8 mouse cellular contexts compared by ENCODE assay signal in the genomic region with DNA sequence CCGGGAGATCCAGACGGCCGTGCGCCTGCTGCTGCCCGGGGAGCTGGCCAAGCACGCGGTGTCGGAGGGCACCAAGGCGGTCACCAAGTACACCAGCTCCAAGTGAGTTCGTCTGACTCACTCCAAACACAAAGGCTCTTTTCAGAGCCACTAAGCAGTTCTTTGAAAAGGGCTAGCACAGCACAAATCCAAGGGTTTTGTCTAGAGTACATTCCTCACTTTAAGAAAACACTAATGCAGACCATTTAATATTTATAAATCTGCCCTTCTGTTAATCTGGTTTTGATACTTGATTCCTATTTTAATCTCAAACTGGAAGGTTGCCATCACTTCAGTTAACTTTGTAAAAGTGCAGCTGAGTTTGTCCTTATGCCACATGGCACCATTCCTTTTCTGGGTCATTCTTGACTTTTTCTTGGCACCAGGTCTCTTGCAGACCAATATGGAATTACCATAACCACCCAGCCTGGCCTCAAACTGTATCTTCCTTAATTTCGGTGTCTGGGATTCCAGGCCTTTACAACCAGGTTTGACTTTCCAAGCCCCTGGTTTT. TPM values are rescaled to one million over a fixed set of nuclear protein-coding genes. Genes with fewer than 3 reads are reported as not detected.
A peak's percentile ranks its signal among the peaks of the same experiment; 100 is the strongest.
DNase-seq lines count a peak whose midpoint lies in the region; ATAC-seq and TF ChIP-seq lines count a peak whose summit lies in the region.

No protein-coding gene starts in this region.

- peak; percentile 57 for DNase-seq in lung, postnatal 0 days (ENCODE audit: low spot score)
- DNase-seq in lung, adult 18-20 months, result no peak
- peak; percentile 76 for DNase-seq in embryo, embryonic 10.5 days (ENCODE audit: low spot score)
- peak; percentile 69 for DNase-seq in hindlimb bud, embryonic 11.5 days (ENCODE audit: extremely low spot score, low read depth, low spot score)
- DNase-seq in spleen, postnatal 14 days (ENCODE audit: low spot score in 2 of 2), result no peak
- no peak for DNase-seq in frontal cortex, postnatal 25 days (ENCODE audit: low spot score in 2 of 2)

- H3ac ChIP-seq in myocyte (ENCODE audit: control insufficient read depth, insufficient read length), result no peak overlapping the region

- H3K27me3 ChIP-seq in lung, postnatal 0 days (replicated peaks; ENCODE audit: insufficient read depth, low read length), result no peaks in the 10 kb centered on the region
- H3K27me3 ChIP-seq in myocyte (ENCODE audit: control insufficient read depth, insufficient read depth, insufficient read length), result no peaks in the 10 kb centered on the region

- TF ChIP-seq CTCF in lung, postnatal 0 days (IDR thresholded peaks at IDR 0.05), result no peak

- no peak for TF ChIP-seq EP300 in lung, postnatal 0 days (IDR thresholded peaks at IDR 0.05)

- H3K9ac ChIP-seq in lung, postnatal 0 days (replicated peaks; ENCODE audit: low read depth), result no peak overlapping the region

- H3K4me2 ChIP-seq in lung, postnatal 0 days (replicated peaks; ENCODE audit: low read depth, low read length), result peak overlapping the region; percentile 58
- H3K4me2 ChIP-seq in myocyte (ENCODE audit: low read depth), result peak overlapping the region; percentile 72

- H3K4me1 ChIP-seq in lung, postnatal 0 days (ENCODE audit: insufficient read depth, low read depth, low read length), result peaks cover 5% of the 10 kb centered on the region; the same call in 1 of the 2 replicates

- 4% methylated on average over 7 of the region's 11 CpGs for WGBS in lung, postnatal 0 days

- ATAC-seq in lung, postnatal 0 days, result peak; percentile 36
- no peak for ATAC-seq in activated CD4-positive, CD25-positive, alpha-beta regulatory T cell, adult 4 months

- no peaks in the 10 kb centered on the region for H3K36me3 ChIP-seq in lung, postnatal 0 days (ENCODE audit: insufficient read depth, low read length)
- H3K36me3 ChIP-seq in myocyte (ENCODE audit: control insufficient read depth, insufficient read depth), result no peaks in the 10 kb centered on the region

- H3K79me2 ChIP-seq in myocyte (ENCODE audit: control insufficient read depth, insufficient read depth), result no peaks in the 10 kb centered on the region

- no peak overlapping the region for H3K27ac ChIP-seq in lung, postnatal 0 days (ENCODE audit: low read length)

- H3K9me3 ChIP-seq in lung, postnatal 0 days (ENCODE audit: low read length), result no peaks in the 10 kb centered on the region

- peak; percentile 1 for TF ChIP-seq POLR2A in myocyte (IDR thresholded peaks at IDR 0.05; ENCODE audit: insufficient read length, low read depth)

- peak overlapping the region; percentile 29; the same call in 1 of the 2 replicates for H3K4me3 ChIP-seq in lung, postnatal 0 days (ENCODE audit: low read depth, low read length)
- H3K4me3 ChIP-seq in myocyte, result peak overlapping the region; percentile 12

TF ChIP-seq in myocyte, 11 proteins besides CTCF, POLR2A, EP300 and RAD21:
- TF ChIP-seq TCF3 (IDR thresholded peaks at IDR 0.05; ENCODE audit: insufficient read length, low read depth) (no peak), POLR2AphosphoS2 (IDR thresholded peaks at IDR 0.05; ENCODE audit: insufficient read length, low read depth) (peak; percentile 20)

RNA-seq across cellular contexts. Expression of gene Hist1h2bm, which starts 0.6 kb away (rescaled TPM):
- 0.66 and 0.67 TPM in 2 replicates for polyA plus RNA-seq in lung, postnatal 0 days (2015; fragmentation: Nextera tagmentation; extraction: Ambion mirVana)
- 1.3 TPM for polyA plus RNA-seq in myocyte (2012; fragmentation: generic; extraction: Trizol)
- 1 to 10 TPM; 2.4 to 2.8 TPM for polyA plus RNA-seq in activated CD4-positive, CD25-positive, alpha-beta regulatory T cell, adult 4 months (2017; shearing (Covaris generic))

RNA-seq across cellular contexts. Expression of gene Hist1h3h, which starts 5.0 kb away (rescaled TPM):
- 2.0 TPM in 1 of 2 replicates, not detected in the other for polyA plus RNA-seq in lung, postnatal 0 days (2015; fragmentation: Nextera tagmentation; extraction: Ambion mirVana)
- polyA plus RNA-seq in myocyte (2012; fragmentation: generic; extraction: Trizol), result 9.0 TPM
- 1 to 10 TPM in 1 of 2 experiments, not detected in 1; 6.0 TPM for polyA plus RNA-seq in activated CD4-positive, CD25-positive, alpha-beta regulatory T cell, adult 4 months (2017; shearing (Covaris generic))

RNA-seq across cellular contexts. Expression of gene Hist1h2ai, which starts 6.2 kb away (rescaled TPM):
- polyA plus RNA-seq in lung, postnatal 0 days (2015; fragmentation: Nextera tagmentation; extraction: Ambion mirVana), result 5.4 TPM in 1 of 2 replicates, not detected in the other
- polyA plus RNA-seq in myocyte (2012; fragmentation: generic; extraction: Trizol), result 6.4 TPM
- polyA plus RNA-seq in activated CD4-positive, CD25-positive, alpha-beta regulatory T cell, adult 4 months (2017; shearing (Covaris generic)), result 1 to 10 TPM in 1 of 2 experiments, not detected in 1; 5.1 TPM

RNA-seq across cellular contexts. Expression of gene Hist1h2bl, which starts 6.5 kb away (rescaled TPM):
- polyA plus RNA-seq in lung, postnatal 0 days (2015; fragmentation: Nextera tagmentation; extraction: Ambion mirVana), result not detected in 2 replicates
- 2.7 TPM for polyA plus RNA-seq in myocyte (2012; fragmentation: generic; extraction: Trizol)
- polyA plus RNA-seq in activated CD4-positive, CD25-positive, alpha-beta regulatory T cell, adult 4 months (2017; shearing (Covaris generic)), result 1 to 10 TPM in 1 of 2 experiments, not detected in 1; 1.2 TPM

RNA-seq across cellular contexts. Expression of gene Hist1h4j, which starts 12.4 kb away (rescaled TPM):
- not detected in 2 replicates for polyA plus RNA-seq in lung, postnatal 0 days (2015; fragmentation: Nextera tagmentation; extraction: Ambion mirVana)
- polyA plus RNA-seq in myocyte (2012; fragmentation: generic; extraction: Trizol), result 1.3 TPM
- polyA plus RNA-seq in activated CD4-positive, CD25-positive, alpha-beta regulatory T cell, adult 4 months (2017; shearing (Covaris generic)), result under 1 TPM in 1 of 2 experiments, not detected in 1; 0.61 TPM

Comparison
In these comparisons a context has a peak if more than half of its experiments do, and no peak if none do; other contexts are left out.
1. DNase-seq: peak in lung, postnatal 0 days (single experiment), embryo, embryonic 10.5 days (single experiment) and hindlimb bud, embryonic 11.5 days (single experiment); none in lung, adult 18-20 months (0 of 2), spleen, postnatal 14 days (0 of 2) and frontal cortex, postnatal 25 days (0 of 2).